Mouse (Mus musculus): Measurements from ENCODE around the gene Vpreb3.

- no peak for TF ChIP-seq CTCF (IDR thresholded peaks at IDR 0.05; ENCODE audit: low read depth, low read length)
- no peak for TF ChIP-seq GATA1 (IDR thresholded peaks at IDR 0.05; ENCODE audit: borderline replicate concordance, low read length)
- no peak for TF ChIP-seq POLR2AphosphoS5 (IDR thresholded peaks at IDR 0.05; ENCODE audit: insufficient replicate concordance, low read depth, low read length)
Observed at GRCm38 (mm10) chr10:75978835-75979157, 35.9 kb downstream of the Vpreb3 start.
